Mouse (Mus musculus): ENCODE measurements around the gene Rgs4.
A peak's percentile ranks its signal among the peaks of the same experiment; 100 is the strongest.

Rgs4 gene

GRCm38 (mm10) chr1:169747473-169747872 is at the start of gene Rgs4:
TSS of gene Rgs4 (minus strand) at chr1:169747642.
- DNase-seq: peak; percentile 53 to 73

- no peak for DNase-seq
Measured at GRCm38 (mm10) chr1:169792437-169792836, 45.0 kb upstream of the Rgs4 start.

- DNase-seq: no peak
Measured at GRCm38 (mm10) chr1:169785981-169786380, 38.5 kb upstream of the Rgs4 start.

- no peak for DNase-seq
Measured at GRCm38 (mm10) chr1:169776566-169776965, 29.1 kb upstream of the Rgs4 start.

- DNase-seq: no peak
Measured at GRCm38 (mm10) chr1:169764619-169764955, 17.1 kb upstream of the Rgs4 start.

- DNase-seq: no peak
Measured at GRCm38 (mm10) chr1:169763858-169764618, 16.6 kb upstream of the Rgs4 start.

GRCm38 (mm10) chr1:169762524-169762923 is 15.1 kb upstream of the Rgs4 start:
- no peak for DNase-seq

GRCm38 (mm10) chr1:169756532-169756931 is 9.1 kb upstream of the Rgs4 start:
- no peak for DNase-seq

GRCm38 (mm10) chr1:169752395-169752794 is 5.0 kb upstream of the Rgs4 start:
- no peak for DNase-seq

- no peak for DNase-seq
Measured at GRCm38 (mm10) chr1:169748439-169748838, 997 bp upstream of the Rgs4 start.

- DNase-seq: no peak
Measured at GRCm38 (mm10) chr1:169747902-169748301, 460 bp upstream of the Rgs4 start.

- no peak for DNase-seq
Measured at GRCm38 (mm10) chr1:169741147-169741546, 6.3 kb downstream of the Rgs4 start.

GRCm38 (mm10) chr1:169737231-169737630 is 10.2 kb downstream of the Rgs4 start:
- peak in 1 of 2 experiments; percentile 24 for DNase-seq

- DNase-seq: peak; percentile 9 to 23
Measured at GRCm38 (mm10) chr1:169736139-169736538, 11.3 kb downstream of the Rgs4 start.

- no peak for DNase-seq
Measured at GRCm38 (mm10) chr1:169730599-169731100, 16.8 kb downstream of the Rgs4 start.

- no peak for DNase-seq
Measured at GRCm38 (mm10) chr1:169726319-169726718, 21.1 kb downstream of the Rgs4 start.

GRCm38 (mm10) chr1:169721836-169722235 is 25.6 kb downstream of the Rgs4 start:
- DNase-seq: no peak

GRCm38 (mm10) chr1:169704395-169705087 is 42.9 kb downstream of the Rgs4 start:
- DNase-seq: peak; percentile 9 to 46

GRCm38 (mm10) chr1:169699184-169699583 is 48.3 kb downstream of the Rgs4 start:
- no peak for DNase-seq

GRCm38 (mm10) chr1:169697236-169697635 is 50.2 kb downstream of the Rgs4 start:
- DNase-seq: no peak

GRCm38 (mm10) chr1:169695356-169695755 is 52.1 kb downstream of the Rgs4 start:
- no peak for DNase-seq

GRCm38 (mm10) chr1:169693537-169693936 is 53.9 kb downstream of the Rgs4 start:
- DNase-seq: no peak

GRCm38 (mm10) chr1:169693040-169693439 is 54.4 kb downstream of the Rgs4 start:
- no peak for DNase-seq
